Mouse (Mus musculus) lung, adult 2 months (tissue): ENCODE measurements around the gene Arl5c.

Experiments
- CTCF ChIP-seq: fragments of 200-500 bp; IDR thresholded peaks from 2 replicates; pipeline ENCODE4 v1.5.1; 2011; ENCODE audit warnings: mild to moderate bottlenecking, low read length, control low read depth; ENCODE audit not compliant: insufficient read depth
- POLR2A ChIP-seq: fragments of 200-500 bp; IDR thresholded peaks from 2 replicates; pipeline ENCODE4 v1.6.1; 2011; ENCODE audit warnings: low read depth, mild to moderate bottlenecking, control low read depth, low read length, borderline replicate concordance; ENCODE audit errors: extremely low read depth

DNA sequence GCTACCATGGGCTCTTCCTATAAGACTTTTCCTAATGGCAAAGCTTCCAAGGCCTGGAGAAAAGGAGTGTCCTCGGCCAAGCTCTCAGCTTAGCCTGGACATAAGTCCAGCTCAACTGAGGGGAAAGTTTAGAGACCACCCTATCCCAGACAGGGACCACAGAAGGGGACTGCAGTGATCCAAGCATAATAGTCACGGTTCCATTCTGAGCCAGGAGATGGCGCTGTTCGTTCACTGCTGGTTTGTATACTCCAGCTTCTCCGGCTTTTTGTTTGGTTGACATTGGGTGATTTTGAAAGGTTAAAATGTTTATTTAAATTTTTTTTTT is 35.4 kb upstream of the Arl5c start:
- TF ChIP-seq CTCF (peak; percentile 82), POLR2A (no peak)
